Mouse (Mus musculus): ENCODE data around the gene Timp2. TPM values are rescaled to one million over a fixed set of nuclear protein-coding genes. Genes with fewer than 3 reads are reported as not detected.
"Not testable (repeated sequence)": the region's sequence is repeated elsewhere in the genome, so short reads cannot be mapped to it uniquely, and the experiment has no call there.

Timp2 gene
- polyA plus RNA-seq, 1 experiment from 2014 or later: 102 TPM

- H3K9me3 ChIP-seq (ENCODE audit: control insufficient read depth, low read length): no peaks in the 10 kb centered on the region; the same call in 1 of the 2 replicates
- no peaks in the 10 kb centered on the region for H3K36me3 ChIP-seq (ENCODE audit: control insufficient read depth, insufficient read depth, low read length)
- peaks cover 25% of the 10 kb centered on the region for H3K4me1 ChIP-seq (ENCODE audit: control insufficient read depth, insufficient read depth, low read length)
- H3K27me3 ChIP-seq (ENCODE audit: control insufficient read depth, insufficient read depth, low read length): no peaks in the 10 kb centered on the region
- no peak overlapping the region for H3K4me3 ChIP-seq (ENCODE audit: low read length)
- 94% methylated on average over 26 of the region's 26 CpGs for WGBS
- ATAC-seq (ENCODE audit: low FRiP score, low TSS enrichment): no peak
- H3K27ac ChIP-seq (ENCODE audit: low read depth, low read length): no peak overlapping the region
- H3K9ac ChIP-seq (ENCODE audit: low read depth, low read length): no peak overlapping the region
- no peak overlapping the region for H3K4me2 ChIP-seq (replicated peaks; ENCODE audit: low read depth, low read length)
Observed at GRCm38 (mm10) chr11:118397806-118398530, 42.4 kb upstream of the Timp2 start.

DNA sequence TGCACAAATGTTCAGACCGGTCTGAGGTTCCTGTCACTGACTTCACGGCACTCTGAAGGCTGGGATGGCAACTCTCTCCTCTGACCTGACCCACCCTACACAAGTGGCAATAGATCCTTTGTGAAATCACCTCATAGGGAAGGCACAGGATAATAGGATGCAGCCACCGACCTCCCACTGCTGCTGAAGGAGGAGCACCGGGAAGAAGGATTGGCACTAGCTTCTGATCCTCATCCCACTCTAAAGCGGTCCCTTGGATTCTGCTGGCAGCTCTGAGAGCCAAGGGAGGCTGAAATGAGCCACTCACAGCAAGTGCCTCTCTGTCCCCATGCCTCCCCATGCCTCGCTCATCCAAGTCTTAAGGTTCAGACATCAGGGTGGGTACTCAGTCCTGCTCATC is 39.0 kb upstream of the Timp2 start:
- Histone ChIP-seq H3K4me1 (ENCODE audit: control insufficient read depth, insufficient read depth, low read length) (0 out of 2 replicates have a peak, but pooled peaks cover 3% of the 10 kb centered on the region), H3K9me3 (ENCODE audit: control insufficient read depth, low read length) (no peaks in the 10 kb centered on the region; the same call in 1 of the 2 replicates), H3K27ac (ENCODE audit: low read depth, low read length) (no peak overlapping the region), H3K4me2 (replicated peaks; ENCODE audit: low read depth, low read length) (no peak overlapping the region), H3K27me3 (ENCODE audit: control insufficient read depth, insufficient read depth, low read length) (no peaks in the 10 kb centered on the region), H3K36me3 (ENCODE audit: control insufficient read depth, insufficient read depth, low read length) (no peaks in the 10 kb centered on the region), H3K4me3 (ENCODE audit: low read length) (no peak overlapping the region), H3K9ac (ENCODE audit: low read depth, low read length) (no peak overlapping the region)
- ATAC-seq (ENCODE audit: low FRiP score, low TSS enrichment): no peak
- WGBS: 62% methylated on average over 6 of the region's 6 CpGs

- Histone ChIP-seq H3K9ac (ENCODE audit: low read depth, low read length) (no peak overlapping the region), H3K27me3 (ENCODE audit: control insufficient read depth, insufficient read depth, low read length) (no peaks in the 10 kb centered on the region), H3K27ac (ENCODE audit: low read depth, low read length) (no peak overlapping the region), H3K4me2 (replicated peaks; ENCODE audit: low read depth, low read length) (no peak overlapping the region), H3K9me3 (ENCODE audit: control insufficient read depth, low read length) (no peaks in the 10 kb centered on the region; the same call in 1 of the 2 replicates), H3K36me3 (ENCODE audit: control insufficient read depth, insufficient read depth, low read length) (no peaks in the 10 kb centered on the region), H3K4me1 (ENCODE audit: control insufficient read depth, insufficient read depth, low read length) (0 out of 2 replicates have a peak, but pooled peaks cover 3% of the 10 kb centered on the region), H3K4me3 (ENCODE audit: low read length) (no peak overlapping the region)
- ATAC-seq (ENCODE audit: low FRiP score, low TSS enrichment): no peak
- WGBS: 77% methylated on average over 5 of the region's 5 CpGs
Observed at GRCm38 (mm10) chr11:118393991-118394390, 38.5 kb upstream of the Timp2 start.

DNA sequence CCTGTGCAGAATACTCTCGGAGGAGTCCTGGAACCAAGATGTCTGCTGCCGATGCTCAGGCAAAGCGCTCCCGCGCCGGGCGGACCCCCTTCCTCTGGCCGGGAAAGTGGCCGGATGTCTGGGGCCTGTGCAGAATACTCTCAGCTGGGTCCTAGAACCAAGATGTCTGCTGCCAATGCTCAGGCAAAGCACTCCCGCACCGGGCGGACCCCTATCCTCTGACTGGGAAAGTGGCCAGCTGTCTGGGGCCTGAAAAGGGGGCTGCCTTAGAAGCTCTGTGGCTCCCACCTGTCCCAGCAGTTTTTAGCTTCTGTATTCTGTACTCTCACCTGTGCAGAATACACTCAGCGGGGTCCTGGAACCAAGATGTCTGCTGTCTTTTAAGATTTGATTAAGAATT is 32.3 kb upstream of the Timp2 start:
- not testable (repeated sequence) for H3K4me1 ChIP-seq (ENCODE audit: control insufficient read depth, insufficient read depth, low read length); H3K9ac ChIP-seq (ENCODE audit: low read depth, low read length); H3K36me3 ChIP-seq (ENCODE audit: control insufficient read depth, insufficient read depth, low read length); H3K4me2 ChIP-seq (replicated peaks; ENCODE audit: low read depth, low read length); ATAC-seq (ENCODE audit: low FRiP score, low TSS enrichment); H3K27me3 ChIP-seq (ENCODE audit: control insufficient read depth, insufficient read depth, low read length); H3K4me3 ChIP-seq (ENCODE audit: low read length); H3K27ac ChIP-seq (ENCODE audit: low read depth, low read length); H3K9me3 ChIP-seq (ENCODE audit: control insufficient read depth, low read length)
- WGBS: 93% methylated on average over 13 of the region's 13 CpGs

- Histone ChIP-seq H3K36me3 (ENCODE audit: control insufficient read depth, insufficient read depth, low read length) (no peaks in the 10 kb centered on the region), H3K4me2 (replicated peaks; ENCODE audit: low read depth, low read length) (no peak overlapping the region), H3K4me1 (ENCODE audit: control insufficient read depth, insufficient read depth, low read length) (peaks cover 10% of the 10 kb centered on the region; the same call in 1 of the 2 replicates), H3K4me3 (ENCODE audit: low read length) (no peak overlapping the region), H3K27me3 (ENCODE audit: control insufficient read depth, insufficient read depth, low read length) (no peaks in the 10 kb centered on the region), H3K9me3 (ENCODE audit: control insufficient read depth, low read length) (no peaks in the 10 kb centered on the region), H3K27ac (ENCODE audit: low read depth, low read length) (no peak overlapping the region), H3K9ac (ENCODE audit: low read depth, low read length) (no peak overlapping the region)
- 44% methylated on average over 11 of the region's 11 CpGs for WGBS
- peak; percentile 88 for ATAC-seq (ENCODE audit: low FRiP score, low TSS enrichment)
Observed at GRCm38 (mm10) chr11:118379251-118380009, 23.9 kb upstream of the Timp2 start.

DNA sequence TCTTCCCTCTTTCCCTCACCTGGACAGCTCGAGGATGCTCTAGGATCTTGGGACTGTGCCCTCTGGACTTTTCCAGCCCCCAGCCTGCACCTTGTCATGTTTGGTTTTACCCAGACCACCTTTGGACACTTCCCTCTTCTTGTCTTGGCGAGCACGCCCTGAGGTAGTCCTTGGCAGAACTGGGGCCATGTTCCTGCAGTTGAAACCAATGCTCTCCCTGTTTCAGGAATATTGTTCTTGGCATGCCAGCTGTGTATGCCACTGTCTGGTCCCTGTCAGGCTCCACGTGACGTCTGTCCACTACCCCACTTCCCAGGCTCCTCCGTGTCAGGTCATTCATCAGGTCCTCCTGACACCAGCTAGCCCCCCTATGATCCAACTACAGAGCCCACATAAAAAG is 23.1 kb upstream of the Timp2 start:
- 88% methylated on average over 6 of the region's 6 CpGs for WGBS
- Histone ChIP-seq H3K27me3 (ENCODE audit: control insufficient read depth, insufficient read depth, low read length) (no peaks in the 10 kb centered on the region), H3K9ac (ENCODE audit: low read depth, low read length) (no peak overlapping the region), H3K4me2 (replicated peaks; ENCODE audit: low read depth, low read length) (no peak overlapping the region), H3K4me3 (ENCODE audit: low read length) (no peak overlapping the region), H3K27ac (ENCODE audit: low read depth, low read length) (no peak overlapping the region), H3K36me3 (ENCODE audit: control insufficient read depth, insufficient read depth, low read length) (no peaks in the 10 kb centered on the region), H3K4me1 (ENCODE audit: control insufficient read depth, insufficient read depth, low read length) (peaks cover 10% of the 10 kb centered on the region; the same call in 1 of the 2 replicates), H3K9me3 (ENCODE audit: control insufficient read depth, low read length) (no peaks in the 10 kb centered on the region)
- no peak for ATAC-seq (ENCODE audit: low FRiP score, low TSS enrichment)

GRCm38 (mm10) chr11:118376323-118376722 is 20.8 kb upstream of the Timp2 start:
- H3K27me3 ChIP-seq (ENCODE audit: control insufficient read depth, insufficient read depth, low read length); H3K27ac ChIP-seq (ENCODE audit: low read depth, low read length); H3K9ac ChIP-seq (ENCODE audit: low read depth, low read length); H3K4me1 ChIP-seq (ENCODE audit: control insufficient read depth, insufficient read depth, low read length); H3K36me3 ChIP-seq (ENCODE audit: control insufficient read depth, insufficient read depth, low read length); ATAC-seq (ENCODE audit: low FRiP score, low TSS enrichment); H3K4me3 ChIP-seq (ENCODE audit: low read length); H3K9me3 ChIP-seq (ENCODE audit: control insufficient read depth, low read length); H3K4me2 ChIP-seq (replicated peaks; ENCODE audit: low read depth, low read length): not testable (repeated sequence)

DNA sequence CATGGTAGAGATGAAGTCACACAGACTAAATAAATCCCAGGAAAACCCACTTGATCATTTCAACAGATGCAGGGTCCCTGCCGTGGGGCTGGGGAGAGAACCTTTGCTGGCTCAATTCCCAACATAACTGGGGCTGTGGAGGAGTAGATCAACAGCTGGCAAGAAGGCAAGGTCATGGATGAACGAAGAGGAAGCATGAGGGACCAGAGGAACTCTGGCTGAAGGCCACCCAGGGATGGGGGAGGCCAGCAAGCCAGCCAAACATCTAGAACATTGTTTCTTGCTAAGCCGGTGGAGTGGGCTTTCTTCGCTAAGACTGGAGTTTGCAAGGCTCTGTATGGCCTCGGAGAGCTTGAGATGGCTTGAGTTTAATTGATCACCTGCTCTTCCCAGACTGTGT is 20.3 kb upstream of the Timp2 start:
- no peak for ATAC-seq (ENCODE audit: low FRiP score, low TSS enrichment)

DNA sequence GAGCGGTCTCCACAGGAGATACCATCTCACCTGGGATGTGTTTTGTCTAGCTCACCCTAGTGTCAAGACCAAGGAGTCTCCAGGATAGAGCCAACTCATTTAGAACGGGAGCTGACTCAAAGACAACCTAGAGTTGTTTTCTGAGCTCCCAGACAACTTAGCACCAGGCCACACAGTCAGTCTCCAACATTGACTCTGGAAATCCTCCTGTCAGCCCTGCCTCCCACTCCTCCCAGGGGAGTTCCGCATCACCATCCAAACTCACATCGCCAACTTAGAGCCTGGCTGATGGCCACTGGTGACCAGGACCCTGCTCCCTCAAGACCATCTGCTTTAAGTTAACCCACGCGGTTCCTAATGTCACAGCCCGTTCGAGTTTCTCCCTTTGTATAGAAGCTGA is 19.9 kb upstream of the Timp2 start:
- WGBS: 77% methylated on average over 8 of the region's 8 CpGs
- Histone ChIP-seq H3K9ac (ENCODE audit: low read depth, low read length) (no peak overlapping the region), H3K9me3 (ENCODE audit: control insufficient read depth, low read length) (no peaks in the 10 kb centered on the region), H3K27me3 (ENCODE audit: control insufficient read depth, insufficient read depth, low read length) (no peaks in the 10 kb centered on the region), H3K36me3 (ENCODE audit: control insufficient read depth, insufficient read depth, low read length) (no peaks in the 10 kb centered on the region), H3K27ac (ENCODE audit: low read depth, low read length) (no peak overlapping the region), H3K4me3 (ENCODE audit: low read length) (no peak overlapping the region), H3K4me1 (ENCODE audit: control insufficient read depth, insufficient read depth, low read length) (peaks cover 10% of the 10 kb centered on the region; the same call in 1 of the 2 replicates), H3K4me2 (replicated peaks; ENCODE audit: low read depth, low read length) (no peak overlapping the region)
- no peak for ATAC-seq (ENCODE audit: low FRiP score, low TSS enrichment)

More for the DNA sequence above, 20.3 kb upstream of the Timp2 start:
- Histone ChIP-seq H3K27me3 (ENCODE audit: control insufficient read depth, insufficient read depth, low read length) (no peaks in the 10 kb centered on the region), H3K9me3 (ENCODE audit: control insufficient read depth, low read length) (no peaks in the 10 kb centered on the region), H3K4me2 (replicated peaks; ENCODE audit: low read depth, low read length) (no peak overlapping the region), H3K27ac (ENCODE audit: low read depth, low read length) (no peak overlapping the region), H3K4me3 (ENCODE audit: low read length) (no peak overlapping the region), H3K4me1 (ENCODE audit: control insufficient read depth, insufficient read depth, low read length) (peaks cover 10% of the 10 kb centered on the region; the same call in 1 of the 2 replicates), H3K9ac (ENCODE audit: low read depth, low read length) (no peak overlapping the region), H3K36me3 (ENCODE audit: control insufficient read depth, insufficient read depth, low read length) (no peaks in the 10 kb centered on the region)
- 47% methylated on average over 5 of the region's 5 CpGs for WGBS
